Mouse (Mus musculus) intestine, postnatal 0 days (tissue): Measurements from ENCODE around the gene Siah3. TPM values are rescaled to one million over a fixed set of nuclear protein-coding genes. Genes with fewer than 3 reads are reported as not detected.

Experiments used
- ATAC-seq: fragments of 200-750 bp; cut with Nextera tagmentation; 2 replicates; pipeline ENCODE4 v1.8.0; 2017; ENCODE audit warnings: mild to moderate bottlenecking, moderate TSS enrichment, moderate library complexity
- H3K27ac ChIP-seq: fragments of 300-500 bp; sonication (generic); 2 replicates; pipeline ENCODE4 v1.5.1; 2014; ENCODE audit warnings: mild to moderate bottlenecking, low read depth, low read length, moderate library complexity
- H3K27me3 ChIP-seq: fragments of 300-500 bp; sonication (generic); replicated peaks from 2 replicates; pipeline ENCODE4 v1.6.1; 2014; ENCODE audit warnings: low read length, mixed read lengths; ENCODE audit not compliant: control insufficient read depth, insufficient read depth
- H3K36me3 ChIP-seq: fragments of 300-500 bp; sonication (generic); 2 replicates; pipeline ENCODE4 v1.6.1; 2014; ENCODE audit warnings: mild to moderate bottlenecking, moderate library complexity; ENCODE audit not compliant: control insufficient read depth, insufficient read depth
- H3K4me1 ChIP-seq: fragments of 300-500 bp; sonication (generic); replicated peaks from 2 replicates; pipeline ENCODE4 v1.6.1; 2014; ENCODE audit warnings: antibody characterized with exemption, low read length, mixed read lengths; ENCODE audit not compliant: control insufficient read depth, insufficient read depth
- H3K4me2 ChIP-seq: fragments of 300-500 bp; sonication (generic); replicated peaks from 2 replicates; pipeline ENCODE4 v1.6.1; 2014; ENCODE audit warnings: low read depth, mild to moderate bottlenecking, moderate library complexity
- H3K4me3 ChIP-seq: fragments of 300-500 bp; sonication (generic); 2 replicates; pipeline ENCODE4 v1.5.1; 2014; ENCODE audit warnings: low read depth, low read length
- H3K9ac ChIP-seq: fragments of 300-500 bp; sonication (generic); 2 replicates; pipeline ENCODE4 v1.6.1; 2014; ENCODE audit warnings: mild to moderate bottlenecking, low read depth, low read length
- H3K9me3 ChIP-seq: fragments of 300-500 bp; sonication (generic); 2 replicates; pipeline ENCODE4 v1.6.1; 2016; ENCODE audit warnings: mixed run types; ENCODE audit not compliant: control insufficient read depth
- CTCF ChIP-seq: sonication (generic); IDR thresholded peaks from 2 replicates; pipeline ENCODE4 v1.5.1; 2016; ENCODE audit warnings: low read depth, mild to moderate bottlenecking, control low read depth, antibody characterized with exemption, moderate library complexity
- WGBS: fragments of 180-500 bp; shearing (Covaris S2); extraction: QIAGEN DNeasy Blood & Tissue Kit; methylation state at CpG from one replicate; pipeline ENCODE4 v1.1.7; 2014; 5-methylcytosine and 5-hydroxymethylcytosine counted together
- polyA plus RNA-seq: library from polyadenylated mRNA; unstranded; fragments of >200 nt; fragmentation: Nextera tagmentation; extraction: Ambion mirVana; gene quantifications from 2 replicates; pipeline ENCODE4 v1.2.1, GENCODE M21; 2015

Siah3 gene
- polyA plus RNA-seq, 1 experiment from 2014 or later = not detected

GRCm38 (mm10) chr14:75501501-75501990, 45.8 kb downstream of the Siah3 start:
- Histone ChIP-seq H3K4me2 (no peak overlapping the region), H3K36me3 (no peaks in the 10 kb centered on the region), H3K9me3 (no peaks in the 10 kb centered on the region), H3K27ac (no peak overlapping the region), H3K4me3 (no peak overlapping the region), H3K9ac (no peak overlapping the region), H3K4me1 (no peaks in the 10 kb centered on the region), H3K27me3 (no peaks in the 10 kb centered on the region)
- 70% methylated on average over 3 of the region's 3 CpGs for WGBS
- TF ChIP-seq CTCF = no peak
- ATAC-seq = no peak

DNA sequence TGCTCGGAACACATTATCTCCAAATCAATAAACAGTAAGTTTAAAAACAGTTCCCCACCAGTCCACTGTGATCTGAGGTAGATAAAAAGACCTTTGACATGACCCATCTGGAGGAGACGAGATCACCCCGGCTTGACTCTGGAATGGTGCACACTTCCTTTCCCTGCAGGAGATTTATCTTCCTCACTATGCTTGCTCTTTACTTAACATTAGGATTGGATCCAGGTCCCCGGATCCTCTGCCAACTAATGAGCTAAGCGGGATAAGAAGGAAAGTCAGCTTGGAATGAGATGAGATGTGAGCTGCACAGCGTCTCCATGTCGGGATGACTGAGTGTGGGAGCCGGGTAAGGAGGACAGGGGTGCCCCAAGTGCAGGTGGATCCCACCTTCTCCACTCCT, 46.7 kb downstream of the Siah3 start:
- WGBS = 47% methylated on average over 8 of the region's 8 CpGs

DNA sequence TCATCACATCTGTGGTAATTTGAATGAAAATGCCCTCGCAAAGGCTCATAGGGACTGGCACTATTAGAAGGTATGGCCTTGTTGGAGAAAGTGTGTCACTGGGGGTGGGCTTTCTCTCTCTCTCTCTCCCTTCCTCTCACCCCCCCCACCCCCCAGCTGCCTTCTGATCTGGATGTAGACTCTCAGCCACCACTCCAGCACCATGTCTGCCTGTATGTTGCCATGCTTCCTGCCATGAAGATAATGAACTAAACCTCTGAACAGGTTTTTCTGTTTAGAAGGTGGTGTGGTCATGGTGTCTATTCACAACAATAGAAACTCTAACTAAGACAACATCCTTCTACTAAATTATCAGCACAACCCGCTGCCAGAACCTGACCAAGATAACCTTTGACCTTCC, 48.5 kb downstream of the Siah3 start:
- no peak overlapping the region for H3K27ac ChIP-seq
- no peak for TF ChIP-seq CTCF
- ATAC-seq = no peak
- no peak overlapping the region for H3K4me3 ChIP-seq
- H3K36me3 ChIP-seq = no peaks in the 10 kb centered on the region
- H3K4me1 ChIP-seq = no peaks in the 10 kb centered on the region
- no peaks in the 10 kb centered on the region for H3K9me3 ChIP-seq
- H3K27me3 ChIP-seq = no peaks in the 10 kb centered on the region
- 47% methylated on average over 2 of the region's 2 CpGs for WGBS
- H3K9ac ChIP-seq = no peak overlapping the region
- no peak overlapping the region for H3K4me2 ChIP-seq

More for the DNA sequence above, 46.7 kb downstream of the Siah3 start:
- Histone ChIP-seq H3K9me3 (no peaks in the 10 kb centered on the region), H3K27ac (no peak overlapping the region), H3K36me3 (no peaks in the 10 kb centered on the region), H3K27me3 (no peaks in the 10 kb centered on the region), H3K9ac (no peak overlapping the region), H3K4me2 (no peak overlapping the region), H3K4me3 (no peak overlapping the region), H3K4me1 (no peaks in the 10 kb centered on the region)
- no peak for ATAC-seq
- no peak for TF ChIP-seq CTCF

DNA sequence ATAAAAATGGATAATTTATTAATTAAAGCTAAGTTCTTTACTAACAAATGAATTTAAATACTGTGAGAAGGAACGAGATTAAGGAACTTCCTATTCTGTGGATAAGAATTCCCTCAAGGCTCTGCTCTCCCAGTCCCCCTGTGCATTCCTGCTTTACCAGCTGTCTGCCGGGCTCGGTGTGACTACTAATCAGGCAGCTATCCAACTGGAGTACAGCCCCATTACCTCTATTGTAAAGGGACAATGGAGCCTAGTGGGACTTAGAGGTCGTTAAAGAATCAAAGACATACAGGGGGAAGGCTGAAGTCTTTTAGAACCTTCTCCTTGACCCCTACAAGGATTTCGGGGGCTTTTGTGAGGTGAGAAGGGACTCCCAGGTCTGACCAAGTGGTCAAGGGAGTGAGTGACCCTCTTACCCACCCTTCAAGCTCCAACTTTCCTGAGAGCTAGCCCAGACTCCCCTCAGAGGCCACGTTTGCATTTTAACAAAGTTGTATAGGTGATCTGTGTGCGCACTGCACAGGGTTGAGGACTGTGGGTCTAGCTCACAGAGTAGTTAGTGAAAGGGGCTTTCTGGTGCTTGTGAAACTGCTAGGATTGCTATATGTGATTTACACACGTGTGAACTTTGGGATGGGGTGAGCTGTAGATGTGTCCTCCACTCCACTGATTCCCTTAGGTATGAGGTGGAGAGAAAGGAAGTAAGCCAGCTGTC, 49.5 kb downstream of the Siah3 start:
- TF ChIP-seq CTCF = no peak
- Histone ChIP-seq H3K9ac (no peak overlapping the region), H3K4me3 (no peak overlapping the region), H3K27ac (no peak overlapping the region), H3K4me2 (no peak overlapping the region), H3K9me3 (no peaks in the 10 kb centered on the region), H3K27me3 (no peaks in the 10 kb centered on the region), H3K4me1 (no peaks in the 10 kb centered on the region), H3K36me3 (no peaks in the 10 kb centered on the region)
- no peak for ATAC-seq
- 51% methylated on average over 8 of the region's 8 CpGs for WGBS

DNA sequence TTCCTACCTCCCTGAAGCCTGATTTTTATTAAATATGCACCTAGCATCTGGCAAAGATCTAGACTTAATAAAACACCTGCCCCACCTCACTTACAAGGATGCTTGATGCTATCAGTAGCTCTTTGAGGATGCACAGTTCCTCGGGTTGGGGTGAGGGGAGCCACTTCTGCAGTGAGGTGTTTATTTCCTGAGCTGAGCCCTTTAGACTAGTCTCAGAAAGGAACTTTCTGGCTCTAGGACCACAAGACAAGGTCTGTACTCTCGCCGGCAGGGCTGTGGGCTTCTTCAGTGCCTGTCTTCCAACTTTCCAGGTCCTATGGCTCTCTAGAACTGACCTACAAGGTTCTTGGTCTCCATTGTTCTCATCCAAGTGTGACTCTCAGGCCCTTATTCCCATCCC, 50.5 kb downstream of the Siah3 start:
- Histone ChIP-seq H3K4me3 (no peak overlapping the region), H3K27me3 (no peaks in the 10 kb centered on the region), H3K9ac (no peak overlapping the region), H3K4me2 (no peak overlapping the region), H3K27ac (no peak overlapping the region), H3K9me3 (no peaks in the 10 kb centered on the region), H3K36me3 (no peaks in the 10 kb centered on the region), H3K4me1 (no peaks in the 10 kb centered on the region)
- TF ChIP-seq CTCF = no peak
- ATAC-seq = no peak
- WGBS = 81% methylated on average over 3 of the region's 3 CpGs

DNA sequence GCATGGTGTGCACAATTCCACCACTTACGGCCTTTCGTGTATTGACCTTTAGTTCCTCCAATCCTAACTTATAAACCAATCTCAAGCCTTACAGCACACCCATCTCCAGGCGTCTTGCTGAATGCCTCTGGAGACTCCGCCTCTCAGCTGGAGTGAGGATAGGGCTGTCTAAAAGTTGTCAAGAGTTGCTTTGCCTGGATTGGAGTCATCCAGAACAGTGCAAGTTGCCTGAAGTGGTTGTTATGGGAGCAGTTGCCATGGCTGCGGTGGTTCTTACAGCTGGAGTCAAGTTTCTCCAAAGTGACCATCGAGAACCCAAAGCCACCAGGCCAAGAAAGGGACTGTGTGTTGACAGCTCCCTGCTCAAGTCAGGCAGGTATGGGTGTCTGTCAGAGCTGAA, 54.3 kb downstream of the Siah3 start:
- Histone ChIP-seq H3K4me1 (no peaks in the 10 kb centered on the region), H3K27ac (no peak overlapping the region), H3K4me3 (no peak overlapping the region), H3K4me2 (no peak overlapping the region), H3K9me3 (no peaks in the 10 kb centered on the region), H3K36me3 (no peaks in the 10 kb centered on the region), H3K9ac (no peak overlapping the region), H3K27me3 (no peaks in the 10 kb centered on the region)
- ATAC-seq = no peak
- TF ChIP-seq CTCF = no peak
- 79% methylated on average over 6 of the region's 6 CpGs for WGBS
